In the genomic region with DNA sequence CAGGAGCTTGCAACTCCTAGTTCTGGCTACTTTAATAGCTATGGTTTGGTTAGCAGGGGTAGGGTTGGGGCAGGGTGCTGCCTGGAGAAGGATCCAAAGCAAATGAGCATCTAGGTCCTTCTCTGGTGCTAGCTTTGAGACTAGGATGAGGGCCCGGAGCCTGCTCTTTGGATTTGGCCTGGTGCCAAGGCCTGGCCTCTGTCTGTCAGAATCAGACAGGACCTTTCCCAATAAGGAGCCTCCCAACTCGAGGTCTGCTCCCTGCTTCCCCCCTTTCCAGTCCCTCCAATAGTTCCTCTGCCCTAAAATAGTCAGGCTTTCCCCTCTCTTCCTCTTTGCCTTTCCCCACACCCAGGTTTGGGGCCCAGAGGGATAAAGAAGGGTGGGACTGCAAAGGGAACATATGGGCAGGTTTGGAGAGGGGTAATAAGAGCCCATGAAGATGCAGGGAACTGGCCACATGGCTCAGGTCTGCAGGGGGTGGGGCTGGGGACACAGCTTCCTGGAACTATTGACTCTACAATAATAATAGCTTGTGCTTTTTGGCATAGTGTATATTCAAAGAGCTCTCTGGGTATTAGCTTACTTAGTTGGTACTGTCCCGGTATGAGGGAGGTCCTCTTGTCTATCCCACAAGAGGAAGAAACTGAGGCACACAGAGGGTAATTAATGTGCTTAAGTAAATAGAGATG, we compare ENCODE assay signal across 18 mouse cellular contexts. TPM values are rescaled to one million over a fixed set of nuclear protein-coding genes. Genes with fewer than 3 reads are reported as not detected.
DNase-seq lines count a peak whose midpoint lies in the region; ATAC-seq and TF ChIP-seq lines count a peak whose summit lies in the region.
"Had no signal": no experiment of that assay in that cellular context is flagged by ENCODE, and none has a peak within 500 bp of the region (broad histone marks: within the 10 kb centered on the region; RNA-seq: fewer than 3 reads in every experiment).

No protein-coding gene starts in this region.

- WGBS in embryonic facial prominence, embryonic 11.5 days: 65% methylated on average over 3 of the region's 3 CpGs
- 74% methylated on average over 3 of the region's 3 CpGs for WGBS in embryonic facial prominence, embryonic 10.5 days
- 24% methylated on average over 3 of the region's 3 CpGs for WGBS in lung, embryonic 16.5 days
- WGBS in stomach, embryonic 16.5 days: 27% methylated on average over 3 of the region's 3 CpGs
- 61% methylated on average over 3 of the region's 3 CpGs for WGBS in thymus, adult 2 months

- no peak overlapping the region for H3K4me3 ChIP-seq in embryonic facial prominence, embryonic 11.5 days (ENCODE audit: low read depth, low read length)
- H3K4me3 ChIP-seq in embryonic facial prominence, embryonic 10.5 days: no peak overlapping the region
- no peak overlapping the region for H3K4me3 ChIP-seq in lung, embryonic 16.5 days (ENCODE audit: low read length)
- no peak overlapping the region for H3K4me3 ChIP-seq in stomach, embryonic 16.5 days (replicated peaks; ENCODE audit: low read length)
- no peak overlapping the region for H3K4me3 ChIP-seq in thymus, adult 2 months (ENCODE audit: control insufficient read depth, insufficient read depth, low read length)
- H3K4me3 ChIP-seq: hindbrain, embryonic 10.5 days; liver, embryonic 15.5 days; midbrain, embryonic 12.5 days had no signal

- no peaks in the 10 kb centered on the region for H3K36me3 ChIP-seq in embryonic facial prominence, embryonic 11.5 days (replicated peaks; ENCODE audit: control insufficient read depth, insufficient read depth, low read depth, low read length)
- no peaks in the 10 kb centered on the region for H3K36me3 ChIP-seq in embryonic facial prominence, embryonic 10.5 days (replicated peaks)
- H3K36me3 ChIP-seq in lung, embryonic 16.5 days (ENCODE audit: control insufficient read depth, insufficient read depth, low read length): no peaks in the 10 kb centered on the region
- no peaks in the 10 kb centered on the region for H3K36me3 ChIP-seq in stomach, embryonic 16.5 days (ENCODE audit: control insufficient read depth, insufficient read depth, low read length)
- H3K36me3 ChIP-seq in thymus, adult 2 months (ENCODE audit: control insufficient read depth, insufficient read depth, low read length): no peaks in the 10 kb centered on the region
- H3K36me3 ChIP-seq: hindbrain, embryonic 10.5 days; liver, embryonic 15.5 days; midbrain, embryonic 12.5 days had no signal

- no peak overlapping the region for H3K9ac ChIP-seq in embryonic facial prominence, embryonic 11.5 days (replicated peaks; ENCODE audit: low read length)
- H3K9ac ChIP-seq in lung, embryonic 16.5 days (ENCODE audit: low read length): no peak overlapping the region
- H3K9ac ChIP-seq in stomach, embryonic 16.5 days (ENCODE audit: low read length): peak overlapping the region; percentile 4; the same call in 1 of the 2 replicates
- H3K9ac ChIP-seq: liver, embryonic 15.5 days; midbrain, embryonic 12.5 days had no signal

- no peak for DNase-seq in embryonic facial prominence, embryonic 11.5 days (ENCODE audit: low spot score)
- DNase-seq in embryonic facial prominence, embryonic 10.5 days (ENCODE audit: low spot score): no peak
- no peak for DNase-seq in lung, postnatal 14 days
- peak; percentile 57 for DNase-seq in heart, postnatal 4 days
- no peak for DNase-seq in layer of hippocampus, adult 9-10 months (ENCODE audit: low spot score)
- no peak for DNase-seq in thymus, adult 2 months
- DNase-seq: adrenal gland, postnatal 25 days; B cell, adult 2 months; cerebellum, adult 11-12 months; kidney, adult 9 months; right cerebral cortex, postnatal 14 days had no signal

- 0 out of 2 replicates have a peak, but pooled peaks have one; percentile 12 for ATAC-seq in embryonic facial prominence, embryonic 11.5 days (replicated peaks; ENCODE audit: insufficient number of reproducible peaks, low FRiP score, low TSS enrichment, low read depth)
- ATAC-seq in lung, embryonic 16.5 days (ENCODE audit: low read depth): no peak
- ATAC-seq in stomach, embryonic 16.5 days (ENCODE audit: insufficient read depth, low FRiP score): peak; percentile 66; the same call in 1 of the 2 replicates

- no peak for TF ChIP-seq POLR2A in thymus, adult 2 months (IDR thresholded peaks at IDR 0.05; ENCODE audit: control insufficient read depth, extremely low read depth, insufficient read depth, low read length, poor library complexity)

- no peak overlapping the region for H3K27ac ChIP-seq in embryonic facial prominence, embryonic 11.5 days (replicated peaks; ENCODE audit: low read depth, low read length)
- no peak overlapping the region for H3K27ac ChIP-seq in embryonic facial prominence, embryonic 10.5 days (replicated peaks)
- peak overlapping the region; percentile 3 for H3K27ac ChIP-seq in lung, embryonic 16.5 days (ENCODE audit: low read length)
- peak overlapping the region; percentile 78 for H3K27ac ChIP-seq in stomach, embryonic 16.5 days (ENCODE audit: low read length)
- H3K27ac ChIP-seq in thymus, adult 2 months (ENCODE audit: control insufficient read depth, insufficient read depth, low read length): no peak overlapping the region
- H3K27ac ChIP-seq: liver, embryonic 15.5 days; midbrain, embryonic 12.5 days had no signal

- H3K27me3 ChIP-seq in embryonic facial prominence, embryonic 11.5 days (ENCODE audit: control insufficient read depth, insufficient read depth, low read length): no peaks in the 10 kb centered on the region
- H3K27me3 ChIP-seq in embryonic facial prominence, embryonic 10.5 days (replicated peaks; ENCODE audit: low read depth, poor library complexity, severe bottlenecking): no peaks in the 10 kb centered on the region
- no peaks in the 10 kb centered on the region for H3K27me3 ChIP-seq in lung, embryonic 16.5 days (ENCODE audit: control insufficient read depth, insufficient read depth, low read depth, low read length)
- H3K27me3 ChIP-seq in stomach, embryonic 16.5 days (ENCODE audit: control insufficient read depth, insufficient read depth, low read length): no peaks in the 10 kb centered on the region
- no peaks in the 10 kb centered on the region for H3K27me3 ChIP-seq in thymus, adult 2 months (ENCODE audit: control insufficient read depth, insufficient read depth, low read length)
- H3K27me3 ChIP-seq: midbrain, embryonic 12.5 days had no signal

- no peak for TF ChIP-seq CTCF in thymus, adult 2 months (IDR thresholded peaks at IDR 0.05; ENCODE audit: borderline replicate concordance, control insufficient read depth, extremely low read depth, insufficient read depth, low read length, poor library complexity)

- no peaks in the 10 kb centered on the region for H3K4me1 ChIP-seq in embryonic facial prominence, embryonic 11.5 days (ENCODE audit: control insufficient read depth, insufficient read depth, low read length)
- peaks cover 31% of the 10 kb centered on the region for H3K4me1 ChIP-seq in embryonic facial prominence, embryonic 10.5 days
- peaks cover 22% of the 10 kb centered on the region for H3K4me1 ChIP-seq in lung, embryonic 16.5 days (replicated peaks; ENCODE audit: control insufficient read depth, insufficient read depth, low read length)
- H3K4me1 ChIP-seq in stomach, embryonic 16.5 days (ENCODE audit: control insufficient read depth, insufficient read depth, low read length): peaks cover 22% of the 10 kb centered on the region
- H3K4me1 ChIP-seq in thymus, adult 2 months (replicated peaks; ENCODE audit: control insufficient read depth, insufficient read depth, low read length): peaks cover 6% of the 10 kb centered on the region; the same call in 1 of the 2 replicates
- H3K4me1 ChIP-seq: midbrain, embryonic 12.5 days had no signal

- no peak overlapping the region for H3K4me2 ChIP-seq in embryonic facial prominence, embryonic 11.5 days (ENCODE audit: low read depth, low read length)
- H3K4me2 ChIP-seq in lung, embryonic 16.5 days (ENCODE audit: low read depth, low read length): no peak overlapping the region
- no peak overlapping the region for H3K4me2 ChIP-seq in stomach, embryonic 16.5 days (ENCODE audit: low read depth, low read length)
- H3K4me2 ChIP-seq: liver, embryonic 15.5 days; midbrain, embryonic 12.5 days had no signal

- H3K9me3 ChIP-seq in embryonic facial prominence, embryonic 11.5 days (replicated peaks; ENCODE audit: control insufficient read depth, low read length): no peaks in the 10 kb centered on the region
- H3K9me3 ChIP-seq in embryonic facial prominence, embryonic 10.5 days: no peaks in the 10 kb centered on the region
- H3K9me3 ChIP-seq in lung, embryonic 16.5 days (ENCODE audit: control insufficient read depth, low read length): no peaks in the 10 kb centered on the region
- H3K9me3 ChIP-seq in stomach, embryonic 16.5 days (replicated peaks; ENCODE audit: control insufficient read depth, low read length): no peaks in the 10 kb centered on the region
- H3K9me3 ChIP-seq: hindbrain, embryonic 10.5 days; liver, embryonic 15.5 days; midbrain, embryonic 12.5 days had no signal

RNA-seq across cellular contexts. Expression of a gene that starts 12.2 kb away (rescaled TPM):
- 24.6 and 29.6 TPM in 2 replicates for polyA plus RNA-seq in embryonic facial prominence, embryonic 11.5 days (2014; fragmentation: Nextera tagmentation; extraction: Ambion mirVana)
- 29.5 and 29.7 TPM in 2 replicates for polyA plus RNA-seq in embryonic facial prominence, embryonic 10.5 days (2016; fragmentation: Nextera tagmentation; extraction: Ambion mirVana)
- 38.8 and 42.3 TPM in 2 replicates for polyA plus RNA-seq in lung, embryonic 16.5 days (2015; fragmentation: Nextera tagmentation; extraction: Ambion mirVana)
- 100 to 1,000 TPM; 120 to 121 TPM for total RNA-seq in heart, postnatal 4 days (2021)
- polyA plus RNA-seq in stomach, embryonic 16.5 days (2015; fragmentation: Nextera tagmentation; extraction: Ambion mirVana): 58.9 and 59.0 TPM in 2 replicates
- 20.2 and 20.7 TPM in 2 replicates for polyA plus RNA-seq in thymus, adult 2 months (2012; rRNA removed)

RNA-seq across cellular contexts. Expression of a gene that starts 38.9 kb away (rescaled TPM):
- polyA plus RNA-seq in embryonic facial prominence, embryonic 11.5 days (2014; fragmentation: Nextera tagmentation; extraction: Ambion mirVana): 12.2 and 16.6 TPM in 2 replicates
- polyA plus RNA-seq in embryonic facial prominence, embryonic 10.5 days (2016; fragmentation: Nextera tagmentation; extraction: Ambion mirVana): 22.1 and 22.7 TPM in 2 replicates
- 7.6 and 8.6 TPM in 2 replicates for polyA plus RNA-seq in lung, embryonic 16.5 days (2015; fragmentation: Nextera tagmentation; extraction: Ambion mirVana)
- 10 to 100 TPM; 21.9 to 22.0 TPM for total RNA-seq in heart, postnatal 4 days (2021)
- polyA plus RNA-seq in stomach, embryonic 16.5 days (2015; fragmentation: Nextera tagmentation; extraction: Ambion mirVana): 6.9 and 7.0 TPM in 2 replicates
- polyA plus RNA-seq in thymus, adult 2 months (2012; rRNA removed): 18.6 and 20.7 TPM in 2 replicates

RNA-seq across cellular contexts. Expression of a gene that starts 51.5 kb away (rescaled TPM):
- 0.32 TPM in 1 of 2 replicates, not detected in the other for polyA plus RNA-seq in embryonic facial prominence, embryonic 11.5 days (2014; fragmentation: Nextera tagmentation; extraction: Ambion mirVana)
- not detected in 2 replicates for polyA plus RNA-seq in embryonic facial prominence, embryonic 10.5 days (2016; fragmentation: Nextera tagmentation; extraction: Ambion mirVana)
- polyA plus RNA-seq in lung, embryonic 16.5 days (2015; fragmentation: Nextera tagmentation; extraction: Ambion mirVana): 0.64 TPM in 1 of 2 replicates, not detected in the other
- 1 to 10 TPM; 1.3 to 1.8 TPM for total RNA-seq in heart, postnatal 4 days (2021)
- polyA plus RNA-seq in stomach, embryonic 16.5 days (2015; fragmentation: Nextera tagmentation; extraction: Ambion mirVana): not detected in 2 replicates
- not detected in 2 replicates for polyA plus RNA-seq in thymus, adult 2 months (2012; rRNA removed)
- total RNA-seq: adrenal gland, postnatal 25 days had no signal
- polyA plus RNA-seq: embryonic facial prominence, embryonic 14.5 days; hindbrain, embryonic 10.5 days; liver, embryonic 15.5 days; midbrain, embryonic 12.5 days; neural tube, embryonic 14.5 days had no signal

Comparison
In these comparisons a context has a peak if more than half of its experiments do, and no peak if none do; other contexts are left out.
1. H3K27ac ChIP-seq: peak in lung, embryonic 16.5 days (single experiment) and stomach, embryonic 16.5 days (single experiment); none in embryonic facial prominence, embryonic 11.5 days (single experiment), embryonic facial prominence, embryonic 10.5 days (single experiment) and thymus, adult 2 months (single experiment).